Mouse (Mus musculus): ENCODE measurements around the gene Gigyf1. TPM values are rescaled to one million over a fixed set of nuclear protein-coding genes. Genes with fewer than 3 reads are reported as not detected.
A peak's percentile ranks its signal among the peaks of the same experiment; 100 is the strongest.

Gigyf1 gene
- polyA plus RNA-seq (2012), result 2.4 and 2.6 TPM in 2 replicates

GRCm38 (mm10) chr5:137518436-137518835 lies at the start of gene Gigyf1:
Gene Gigyf1, plus strand, starts transcription at chr5:137518548.
- TF ChIP-seq GATA1 (IDR thresholded peaks at IDR 0.05; ENCODE audit: low read length) (no peak), TAL1 (IDR thresholded peaks at IDR 0.05; ENCODE audit: low read length) (no peak)
- Histone ChIP-seq H3K36me3 (ENCODE audit: control insufficient read depth) (peaks cover 79% of the 10 kb centered on the region), H3K27me3 (ENCODE audit: control insufficient read depth) (no peaks in the 10 kb centered on the region), H3K4me1 (ENCODE audit: control insufficient read depth) (peaks cover 29% of the 10 kb centered on the region), H3K9me3 (ENCODE audit: control insufficient read depth, low read length) (no peaks in the 10 kb centered on the region), H3K4me3 (replicated peaks) (no peak within 1 kb of the TSS)

GRCm38 (mm10) chr5:137472252-137472904 lies 46.0 kb upstream of the Gigyf1 start:
- TF ChIP-seq TAL1 (IDR thresholded peaks at IDR 0.05; ENCODE audit: low read length) (no peak), GATA1 (IDR thresholded peaks at IDR 0.05; ENCODE audit: low read length) (no peak)
- Histone ChIP-seq H3K36me3 (ENCODE audit: control insufficient read depth) (no peaks in the 10 kb centered on the region), H3K4me1 (ENCODE audit: control insufficient read depth) (peaks cover 3% of the 10 kb centered on the region; the same call in 1 of the 2 replicates), H3K4me3 (replicated peaks) (no peak overlapping the region), H3K9me3 (ENCODE audit: control insufficient read depth, low read length) (no peaks in the 10 kb centered on the region), H3K27me3 (ENCODE audit: control insufficient read depth) (no peaks in the 10 kb centered on the region)

- Histone ChIP-seq H3K27me3 (ENCODE audit: control insufficient read depth) (no peaks in the 10 kb centered on the region), H3K4me3 (replicated peaks) (no peak overlapping the region), H3K9me3 (ENCODE audit: control insufficient read depth, low read length) (no peaks in the 10 kb centered on the region), H3K4me1 (ENCODE audit: control insufficient read depth) (peaks cover 3% of the 10 kb centered on the region; the same call in 1 of the 2 replicates), H3K36me3 (ENCODE audit: control insufficient read depth) (no peaks in the 10 kb centered on the region)
- TF ChIP-seq TAL1 (IDR thresholded peaks at IDR 0.05; ENCODE audit: low read length), result no peak
- no peak for TF ChIP-seq GATA1 (IDR thresholded peaks at IDR 0.05; ENCODE audit: low read length)
Measured at GRCm38 (mm10) chr5:137474351-137474750, 44.0 kb upstream of the Gigyf1 start.

- H3K27me3 ChIP-seq (ENCODE audit: control insufficient read depth), result no peaks in the 10 kb centered on the region; the same call in 1 of the 2 replicates
- TF ChIP-seq TAL1 (IDR thresholded peaks at IDR 0.05; ENCODE audit: low read length) (no peak), GATA1 (IDR thresholded peaks at IDR 0.05; ENCODE audit: low read length) (no peak)
- peaks cover 3% of the 10 kb centered on the region; the same call in 1 of the 2 replicates for H3K4me1 ChIP-seq (ENCODE audit: control insufficient read depth)
- H3K36me3 ChIP-seq (ENCODE audit: control insufficient read depth), result no peaks in the 10 kb centered on the region
- H3K9me3 ChIP-seq (ENCODE audit: control insufficient read depth, low read length), result no peaks in the 10 kb centered on the region
- H3K4me3 ChIP-seq (replicated peaks), result no peak within 1 kb of the TSS
Measured at GRCm38 (mm10) chr5:137476964-137477363, 41.4 kb upstream of the Gigyf1 start, which contains the start of gene Zan. Gene Zan, minus strand, starts transcription at chr5:137477064.

- H3K36me3 ChIP-seq (ENCODE audit: control insufficient read depth), result no peaks in the 10 kb centered on the region
- TF ChIP-seq TAL1 (IDR thresholded peaks at IDR 0.05; ENCODE audit: low read length) (no peak), GATA1 (IDR thresholded peaks at IDR 0.05; ENCODE audit: low read length) (no peak)
- no peak overlapping the region for H3K4me3 ChIP-seq (replicated peaks)
- H3K9me3 ChIP-seq (ENCODE audit: control insufficient read depth, low read length), result no peaks in the 10 kb centered on the region
- H3K4me1 ChIP-seq (ENCODE audit: control insufficient read depth), result no peaks in the 10 kb centered on the region
- H3K27me3 ChIP-seq (ENCODE audit: control insufficient read depth), result peaks cover 16% of the 10 kb centered on the region
Measured at GRCm38 (mm10) chr5:137481138-137481537, 37.2 kb upstream of the Gigyf1 start.

GRCm38 (mm10) chr5:137481897-137482296 lies 36.5 kb upstream of the Gigyf1 start:
- Histone ChIP-seq H3K4me1 (ENCODE audit: control insufficient read depth) (no peaks in the 10 kb centered on the region), H3K4me3 (replicated peaks) (no peak overlapping the region), H3K9me3 (ENCODE audit: control insufficient read depth, low read length) (no peaks in the 10 kb centered on the region), H3K27me3 (ENCODE audit: control insufficient read depth) (peaks cover 23% of the 10 kb centered on the region), H3K36me3 (ENCODE audit: control insufficient read depth) (no peaks in the 10 kb centered on the region)
- TF ChIP-seq TAL1 (IDR thresholded peaks at IDR 0.05; ENCODE audit: low read length) (no peak), GATA1 (IDR thresholded peaks at IDR 0.05; ENCODE audit: low read length) (no peak)

- Histone ChIP-seq H3K9me3 (ENCODE audit: control insufficient read depth, low read length) (no peaks in the 10 kb centered on the region; the same call in 1 of the 2 replicates), H3K27me3 (ENCODE audit: control insufficient read depth) (peaks cover 26% of the 10 kb centered on the region), H3K4me3 (replicated peaks) (peak overlapping the region; percentile 35), H3K4me1 (ENCODE audit: control insufficient read depth) (no peaks in the 10 kb centered on the region), H3K36me3 (ENCODE audit: control insufficient read depth) (no peaks in the 10 kb centered on the region)
- no peak for TF ChIP-seq TAL1 (IDR thresholded peaks at IDR 0.05; ENCODE audit: low read length)
- no peak for TF ChIP-seq GATA1 (IDR thresholded peaks at IDR 0.05; ENCODE audit: low read length)
Measured at GRCm38 (mm10) chr5:137485071-137485850, 33.1 kb upstream of the Gigyf1 start.

- Histone ChIP-seq H3K9me3 (ENCODE audit: control insufficient read depth, low read length) (no peaks in the 10 kb centered on the region; the same call in 1 of the 2 replicates), H3K36me3 (ENCODE audit: control insufficient read depth) (no peaks in the 10 kb centered on the region), H3K27me3 (ENCODE audit: control insufficient read depth) (peaks cover 26% of the 10 kb centered on the region), H3K4me1 (ENCODE audit: control insufficient read depth) (no peaks in the 10 kb centered on the region), H3K4me3 (replicated peaks) (peak overlapping the region; percentile 35)
- TF ChIP-seq TAL1 (IDR thresholded peaks at IDR 0.05; ENCODE audit: low read length) (no peak), GATA1 (IDR thresholded peaks at IDR 0.05; ENCODE audit: low read length) (no peak)
Measured at GRCm38 (mm10) chr5:137485851-137486155, 32.5 kb upstream of the Gigyf1 start.

- H3K9me3 ChIP-seq (ENCODE audit: control insufficient read depth, low read length), result no peaks in the 10 kb centered on the region; the same call in 1 of the 2 replicates
- H3K36me3 ChIP-seq (ENCODE audit: control insufficient read depth), result no peaks in the 10 kb centered on the region
- H3K4me1 ChIP-seq (ENCODE audit: control insufficient read depth), result no peaks in the 10 kb centered on the region
- no peak for TF ChIP-seq GATA1 (IDR thresholded peaks at IDR 0.05; ENCODE audit: low read length)
- TF ChIP-seq TAL1 (IDR thresholded peaks at IDR 0.05; ENCODE audit: low read length), result no peak
- H3K27me3 ChIP-seq (ENCODE audit: control insufficient read depth), result peaks cover 26% of the 10 kb centered on the region
- no peak overlapping the region for H3K4me3 ChIP-seq (replicated peaks)
Measured at GRCm38 (mm10) chr5:137487616-137488015, 30.7 kb upstream of the Gigyf1 start.
